Comparison of ENCODE assay signal across 16 mouse cellular contexts in the genomic region with DNA sequence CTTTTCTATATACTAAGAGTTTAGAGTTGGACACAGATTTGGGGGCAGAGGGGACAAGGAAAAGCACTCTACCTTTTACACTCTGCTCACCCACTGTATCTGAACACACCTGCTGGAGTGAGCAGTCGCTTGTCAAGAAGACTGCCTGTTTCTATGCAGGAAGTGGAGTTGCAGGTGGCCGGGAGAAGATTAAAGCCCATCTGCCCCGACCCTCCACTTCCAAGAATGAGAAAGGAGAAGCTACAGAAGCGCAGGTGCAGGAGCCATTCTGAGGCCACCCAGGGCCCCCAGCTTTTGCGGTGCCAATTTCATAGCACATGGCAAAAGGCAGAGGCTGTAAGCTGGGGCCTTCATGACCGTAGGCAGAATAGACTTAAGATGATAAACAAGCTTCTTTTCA.
"Had no signal": no experiment of that assay in that cellular context is flagged by ENCODE, and none has a peak within 500 bp of the region (broad histone marks: within the 10 kb centered on the region; RNA-seq: fewer than 3 reads in every experiment).

No protein-coding gene starts in this region.

- H3K4me3 ChIP-seq: intestine, embryonic 15.5 days; kidney, embryonic 15.5 days; liver, embryonic 13.5 days; midbrain, embryonic 12.5 days; midbrain, embryonic 15.5 days; myocyte; neural tube, embryonic 13.5 days had no signal

- H3K9me3 ChIP-seq: intestine, embryonic 15.5 days; kidney, embryonic 15.5 days; liver, embryonic 13.5 days; midbrain, embryonic 12.5 days; midbrain, embryonic 15.5 days; neural tube, embryonic 13.5 days had no signal

- DNase-seq: kidney, adult 11 months; kidney, adult 8-10 months; kidney, postnatal 10 days; kidney, postnatal 36 days; liver, embryonic 13.5 days; lung, adult 2 months; lung, postnatal 14 days; lung, postnatal 4 days; retina, postnatal 1 day; right cerebral cortex, postnatal 25 days had no signal

- ATAC-seq: intestine, embryonic 15.5 days; midbrain, embryonic 15.5 days had no signal

- H3K9ac ChIP-seq: intestine, embryonic 15.5 days; kidney, embryonic 15.5 days; liver, embryonic 13.5 days; midbrain, embryonic 12.5 days; midbrain, embryonic 15.5 days; neural tube, embryonic 13.5 days had no signal

- H3K4me1 ChIP-seq: intestine, embryonic 15.5 days; kidney, embryonic 15.5 days; liver, embryonic 13.5 days; midbrain, embryonic 15.5 days had no signal

- H3K27me3 ChIP-seq: intestine, embryonic 15.5 days; liver, embryonic 13.5 days; midbrain, embryonic 15.5 days; neural tube, embryonic 13.5 days had no signal

- H3K4me2 ChIP-seq: intestine, embryonic 15.5 days; kidney, embryonic 15.5 days; liver, embryonic 13.5 days; midbrain, embryonic 12.5 days; midbrain, embryonic 15.5 days; neural tube, embryonic 13.5 days had no signal

- H3K36me3 ChIP-seq: intestine, embryonic 15.5 days; kidney, embryonic 15.5 days; liver, embryonic 13.5 days; midbrain, embryonic 12.5 days; midbrain, embryonic 15.5 days; neural tube, embryonic 13.5 days had no signal

- H3K27ac ChIP-seq: intestine, embryonic 15.5 days; kidney, embryonic 15.5 days; liver, embryonic 13.5 days; midbrain, embryonic 12.5 days; midbrain, embryonic 15.5 days; neural tube, embryonic 13.5 days had no signal
